Mouse (Mus musculus): Measurements from ENCODE around the gene Plscr4.

The Plscr4 gene

DNA sequence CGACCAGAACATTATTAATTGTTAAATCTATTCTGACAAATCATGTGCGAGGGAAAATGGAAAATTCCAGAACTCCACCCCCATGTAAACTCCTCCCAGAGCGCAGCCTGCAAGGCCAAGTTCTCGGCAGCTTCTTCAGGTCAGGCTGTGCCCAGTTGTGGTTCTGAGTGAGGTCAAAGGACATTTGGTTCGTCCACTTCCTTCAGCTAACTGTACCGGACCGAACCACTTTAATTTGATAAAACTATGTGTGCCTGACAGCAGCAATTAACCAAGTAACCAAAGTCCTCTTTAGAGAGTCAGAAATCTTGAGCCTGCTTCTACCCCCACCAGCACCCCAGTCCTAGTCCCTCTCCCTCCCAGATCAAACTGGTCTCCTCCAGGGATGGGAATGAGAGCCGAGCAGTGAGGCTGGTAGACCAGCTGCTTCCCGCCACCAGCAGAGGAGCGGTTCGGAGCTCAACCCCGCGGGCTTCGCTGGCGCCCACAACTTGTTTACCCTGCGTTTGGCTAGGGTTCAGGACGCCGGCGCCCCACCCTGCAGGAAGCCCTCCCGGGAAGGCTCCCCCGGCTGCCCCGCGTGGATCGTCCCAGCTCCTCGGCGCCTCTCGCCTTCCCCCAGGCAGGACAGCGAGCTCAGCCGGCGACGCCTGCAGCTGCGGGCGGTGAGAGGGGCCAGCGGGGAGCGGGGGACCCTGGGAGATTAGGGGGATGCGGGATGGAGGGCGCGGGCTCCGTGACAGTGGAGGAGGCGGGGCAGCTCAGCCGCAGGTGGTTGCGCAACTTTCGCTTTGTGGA, at the start of gene Plscr4:
Plscr4 (plus strand) TSS at position 113 of the 798 bp plus-strand sequence.
- DNase-seq (ENCODE audit: low spot score in 2 of 2) = peak; percentile 63 to 69

DNA sequence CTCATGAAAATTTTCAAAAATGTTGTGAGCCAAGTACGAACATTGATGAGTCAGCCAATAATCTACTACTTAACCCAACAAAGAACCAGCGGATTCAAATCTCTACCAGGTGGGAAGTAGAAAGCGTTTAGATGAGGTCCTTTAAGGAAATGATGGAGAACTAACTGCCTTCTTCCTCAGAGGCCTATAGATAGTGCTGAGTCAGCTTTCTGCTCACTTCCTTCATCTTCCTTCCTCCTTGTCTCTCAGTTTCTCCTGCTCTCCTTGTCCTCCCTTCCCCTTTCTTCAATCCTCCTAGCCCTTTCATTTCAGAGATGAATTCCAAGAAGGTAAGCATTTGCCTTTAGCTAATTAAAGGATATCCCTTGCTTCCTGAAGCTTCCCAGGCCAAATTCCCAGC, 46.9 kb upstream of the Plscr4 start:
- no peak for DNase-seq (ENCODE audit: low spot score in 2 of 2)

DNA sequence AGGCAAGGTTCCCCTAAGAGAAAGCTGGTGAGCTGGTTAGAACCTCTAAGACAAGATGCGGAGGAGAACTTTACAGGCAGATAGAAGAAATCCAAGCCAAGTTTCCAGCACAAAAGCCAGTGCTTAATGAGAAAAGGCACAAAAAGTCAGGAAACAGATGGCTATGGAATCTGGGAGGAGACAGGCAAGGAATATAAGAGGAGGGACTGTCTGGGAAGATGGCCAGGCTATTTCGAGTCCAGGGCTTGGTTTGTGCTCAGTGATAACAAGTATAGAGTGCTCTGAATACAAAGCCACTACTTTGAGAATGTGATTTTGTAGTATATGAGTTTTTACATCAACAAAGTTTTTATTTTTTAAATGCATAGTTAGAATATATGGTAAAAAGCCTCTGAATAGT, 45.1 kb upstream of the Plscr4 start:
- DNase-seq (ENCODE audit: low spot score in 2 of 2) = peak in 1 of 2 experiments; percentile 6

DNA sequence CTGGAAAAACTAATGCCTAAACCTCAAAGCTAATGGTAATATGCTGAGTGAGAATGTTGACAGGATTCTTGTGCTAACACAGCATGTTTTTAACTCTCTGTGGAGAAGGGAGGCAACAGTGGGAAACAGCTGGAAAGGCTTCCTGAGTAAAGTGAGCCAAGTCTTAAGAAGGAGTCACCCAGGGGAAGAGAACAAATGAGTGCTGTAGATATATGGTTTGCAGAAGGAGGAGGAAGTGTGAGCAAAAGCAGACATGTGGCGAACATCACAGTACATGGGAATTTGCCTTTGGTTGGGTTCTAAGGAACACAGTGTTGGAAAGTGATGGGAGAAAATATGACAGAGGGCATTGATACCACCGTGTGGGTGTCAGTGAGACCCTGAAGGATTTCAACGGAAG, 43.5 kb upstream of the Plscr4 start:
- no peak for DNase-seq (ENCODE audit: low spot score in 2 of 2)

DNA sequence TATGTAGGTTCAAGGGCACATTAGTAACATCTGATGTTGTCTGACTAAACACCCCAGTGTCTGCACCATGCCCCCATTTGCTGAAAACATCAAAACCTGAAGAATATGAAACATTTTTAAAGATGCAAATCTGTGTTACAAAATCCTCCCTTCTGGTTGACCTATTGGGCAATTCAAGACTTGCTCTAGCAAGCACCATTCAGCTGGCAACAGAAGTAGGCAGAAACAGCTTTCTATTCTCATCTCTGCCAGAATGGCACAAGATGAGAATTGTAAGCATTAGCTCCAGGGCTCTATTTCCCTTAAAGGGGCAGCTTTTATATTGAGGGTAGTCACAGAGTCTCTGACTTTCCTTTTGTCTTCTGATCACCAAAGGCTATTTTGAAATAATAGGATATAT, 19.4 kb upstream of the Plscr4 start:
- no peak for DNase-seq (ENCODE audit: low spot score in 2 of 2)

DNA sequence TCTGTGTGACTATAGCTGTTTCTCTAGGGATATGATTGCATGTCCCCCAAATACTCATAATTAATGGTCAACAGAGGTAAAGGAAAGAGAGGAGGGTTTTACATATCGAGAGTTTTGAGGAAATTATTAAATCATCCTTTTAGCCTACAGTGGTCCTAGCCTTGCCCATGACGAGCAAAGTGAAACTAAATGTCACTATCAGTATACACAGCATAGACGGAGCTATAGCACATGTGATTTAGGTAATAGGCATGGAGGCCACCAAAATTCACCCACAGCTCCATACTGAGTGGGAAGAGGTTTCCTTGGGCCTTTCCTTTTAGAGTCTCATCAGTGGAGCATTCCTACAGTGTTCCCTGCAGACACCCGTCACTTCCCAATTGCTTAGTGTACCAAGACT, 15.7 kb upstream of the Plscr4 start:
- DNase-seq (ENCODE audit: low spot score in 2 of 2) = no peak

DNA sequence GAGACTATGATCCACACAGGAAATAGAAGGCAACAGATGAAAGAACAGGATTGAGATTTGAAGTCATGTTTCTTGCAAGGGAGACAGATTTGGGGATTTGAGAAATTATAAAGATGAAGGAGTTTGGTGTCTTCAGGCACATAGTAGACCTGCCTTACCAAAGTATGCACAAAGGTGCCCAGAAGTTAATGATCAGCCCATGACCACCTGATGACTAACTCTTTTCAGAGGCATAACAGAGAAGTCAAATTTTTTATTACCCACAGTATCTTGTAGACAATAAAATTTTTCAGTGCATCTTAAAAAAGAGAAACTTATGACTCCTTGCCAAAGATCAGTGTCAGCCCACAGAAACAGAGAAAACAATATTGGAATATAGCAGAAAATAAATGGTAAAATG, 12.6 kb upstream of the Plscr4 start:
- no peak for DNase-seq (ENCODE audit: low spot score in 2 of 2)

DNA sequence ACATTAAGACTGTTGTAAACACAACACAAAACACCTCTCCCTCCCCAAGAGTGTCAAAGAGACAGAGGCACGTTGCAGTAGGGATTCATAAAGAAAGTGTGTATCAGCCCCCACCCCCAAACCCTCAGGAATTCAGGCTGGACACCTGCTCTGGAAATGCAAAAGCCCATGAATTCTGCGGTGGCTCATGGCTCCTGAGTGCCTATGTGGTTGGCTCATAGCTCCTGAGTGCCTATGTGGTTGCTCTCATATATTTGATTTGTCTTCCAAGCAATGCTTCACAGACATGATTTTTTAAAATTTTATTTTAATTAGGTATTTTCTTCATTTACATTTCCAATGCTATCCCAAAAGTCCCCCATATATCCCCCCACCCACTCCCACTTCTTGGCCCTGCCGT, 568 bp upstream of the Plscr4 start:
- DNase-seq (ENCODE audit: low spot score in 2 of 2) = no peak

DNA sequence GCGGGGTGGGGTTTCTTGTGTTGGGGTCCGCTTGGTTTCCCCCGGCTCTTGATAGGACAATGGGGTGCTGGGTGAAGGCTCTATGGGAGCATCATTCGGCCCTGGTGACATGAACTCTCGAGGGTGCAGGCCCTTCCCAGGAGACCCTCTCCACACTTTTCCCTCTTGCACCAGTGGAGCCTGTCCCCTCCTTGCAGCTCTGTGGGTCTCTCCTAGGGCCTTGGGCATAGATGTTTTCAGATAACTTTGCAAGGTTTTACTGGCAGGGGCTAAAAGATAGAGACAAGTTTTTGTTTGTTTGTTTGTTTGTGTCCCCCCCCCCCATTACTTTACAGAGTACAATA, 858 bp downstream of the Plscr4 start:
- no peak for DNase-seq (ENCODE audit: low spot score in 2 of 2)

DNA sequence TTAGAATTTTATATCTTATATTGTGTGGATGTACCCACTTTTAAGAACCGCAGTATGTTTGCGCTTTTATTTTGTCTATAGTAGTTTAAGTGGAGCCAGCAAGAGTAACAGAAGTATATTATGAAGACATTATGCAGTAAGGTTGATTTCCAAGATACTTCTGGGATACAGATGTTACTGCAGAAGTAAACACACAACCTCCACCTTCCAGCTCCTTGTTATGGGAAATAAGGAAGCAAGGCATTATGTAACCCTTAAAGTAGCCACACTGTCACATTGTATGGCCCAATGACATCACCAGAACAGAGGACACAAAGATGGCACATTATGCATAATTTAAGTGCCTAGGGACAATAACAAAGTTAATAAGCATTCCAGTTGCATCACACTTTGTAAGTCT, 1.2 kb downstream of the Plscr4 start:
- no peak for DNase-seq (ENCODE audit: low spot score in 2 of 2)

DNA sequence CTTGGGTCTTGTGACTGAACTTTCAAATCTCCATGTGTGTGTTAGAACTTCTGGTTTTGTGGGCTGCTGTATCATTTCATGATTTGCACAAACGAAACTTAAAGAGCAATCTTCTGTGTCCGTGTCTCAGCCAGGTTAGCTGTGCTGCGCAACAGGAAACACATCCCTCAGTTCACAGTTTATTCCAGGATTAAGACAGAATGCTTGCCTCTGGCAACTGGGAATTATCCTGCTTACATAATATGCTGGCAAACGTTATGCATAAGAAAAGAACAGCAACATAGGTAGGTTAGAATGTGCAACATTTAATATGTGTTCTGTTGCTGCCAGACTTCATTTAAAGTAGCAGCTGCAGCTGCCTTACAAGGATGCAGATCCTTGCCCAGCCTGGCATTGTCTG, 10.6 kb downstream of the Plscr4 start:
- no peak for DNase-seq (ENCODE audit: low spot score in 2 of 2)

DNA sequence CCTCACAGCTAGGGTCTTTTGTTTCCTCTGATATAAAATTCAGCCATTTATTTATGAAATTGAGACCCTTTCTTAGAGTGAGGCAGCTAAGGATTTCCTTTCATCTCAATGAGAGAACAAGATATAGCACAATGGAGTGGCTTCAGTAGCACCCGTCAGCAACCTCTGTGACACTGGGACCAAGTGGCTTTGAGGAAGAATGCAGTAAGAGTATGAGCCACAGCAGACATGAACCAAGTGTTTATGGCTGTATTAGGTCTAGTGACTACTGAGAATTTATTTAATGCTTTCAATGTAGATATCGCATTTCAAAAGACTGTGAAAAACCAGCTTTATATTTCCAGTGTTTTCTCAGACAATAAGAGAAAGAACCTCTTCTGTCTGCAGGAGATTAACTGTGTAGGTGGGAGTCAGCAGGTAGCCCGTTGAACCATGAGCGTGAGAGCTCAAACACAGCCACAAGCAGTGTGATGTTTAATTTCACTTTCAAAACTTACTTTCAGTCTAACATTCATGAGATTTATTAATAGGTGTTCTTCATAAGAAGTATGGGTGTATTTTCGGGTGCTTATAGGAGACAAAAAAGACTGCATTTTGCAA, 15.2 kb downstream of the Plscr4 start:
- DNase-seq (ENCODE audit: low spot score in 2 of 2) = no peak

DNA sequence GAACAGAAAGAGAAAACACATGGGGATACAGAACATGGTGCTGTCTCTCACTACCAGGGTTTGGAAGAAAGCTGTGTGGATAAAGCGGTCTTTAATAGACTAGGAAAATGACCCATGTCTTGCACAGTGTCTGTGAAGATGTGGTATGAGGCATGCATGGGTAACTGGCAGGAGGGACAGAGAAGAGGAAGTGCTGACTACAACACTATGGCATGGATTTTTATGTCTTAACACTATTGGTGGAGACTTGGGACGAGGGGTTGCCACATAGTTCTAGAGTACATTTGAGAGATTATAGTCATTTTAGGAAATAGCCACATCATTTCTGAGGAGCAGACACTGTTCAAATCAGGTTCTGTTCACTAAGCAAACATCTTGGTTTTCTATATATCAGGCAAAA, 16.0 kb downstream of the Plscr4 start:
- no peak for DNase-seq (ENCODE audit: low spot score in 2 of 2)

DNA sequence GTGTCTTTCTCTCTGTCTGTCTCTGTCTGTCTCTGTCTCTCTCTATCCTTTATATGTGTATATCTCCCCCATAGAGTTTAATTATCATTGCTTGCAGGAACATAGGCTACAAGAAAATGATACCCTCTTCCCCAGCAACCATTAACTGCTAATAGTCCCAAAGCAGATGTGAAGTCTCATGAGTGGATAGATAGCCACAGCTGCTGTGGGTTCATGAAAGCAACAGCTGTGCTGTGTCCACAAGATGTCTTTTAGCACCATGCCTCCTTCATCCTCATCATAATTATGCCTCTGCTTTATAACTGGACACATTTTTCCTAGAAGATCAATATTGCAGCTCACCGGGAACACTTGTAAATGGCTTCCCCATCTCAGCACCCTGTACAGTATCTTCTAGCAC, 17.1 kb downstream of the Plscr4 start:
- no peak for DNase-seq (ENCODE audit: low spot score in 2 of 2)

DNA sequence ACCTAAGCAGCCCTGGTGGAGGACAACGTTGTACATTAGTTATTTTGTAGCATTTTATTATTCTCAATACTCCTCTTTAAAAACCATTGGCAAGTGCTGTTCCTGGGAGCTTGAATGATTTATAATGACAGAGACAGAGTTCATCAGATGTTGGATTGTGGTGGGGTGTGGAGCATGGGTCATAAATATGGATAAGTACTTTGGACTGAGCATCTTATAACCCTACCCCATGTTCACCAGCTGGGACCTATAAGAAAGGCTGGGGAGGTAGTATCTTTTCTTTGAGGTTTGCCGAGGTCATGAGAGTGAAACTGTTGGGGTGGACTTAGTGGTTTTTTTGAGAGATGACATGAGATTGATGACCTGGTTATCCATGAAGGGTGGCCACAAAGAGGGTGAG, 24.5 kb downstream of the Plscr4 start:
- DNase-seq (ENCODE audit: low spot score in 2 of 2) = no peak

DNA sequence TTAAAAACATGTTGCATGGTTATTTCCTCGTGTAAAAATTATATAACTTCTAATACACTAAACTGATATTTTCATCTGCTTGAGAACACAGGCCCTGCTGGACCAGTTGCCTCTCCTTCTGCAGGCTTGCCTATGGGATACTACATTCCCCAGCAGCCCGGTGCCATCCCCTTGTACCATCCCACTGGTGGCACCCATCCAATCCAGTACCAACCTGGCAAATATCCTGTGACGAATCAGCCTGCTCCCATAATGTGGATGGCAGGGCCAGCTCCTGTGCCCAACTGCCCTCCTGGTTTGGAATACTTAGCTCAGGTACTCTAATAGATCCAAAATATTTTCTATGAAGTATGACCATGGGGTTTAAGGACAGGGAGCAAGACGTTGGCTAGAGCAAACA, 25.4 kb downstream of the Plscr4 start:
- DNase-seq (ENCODE audit: low spot score in 2 of 2) = no peak

DNA sequence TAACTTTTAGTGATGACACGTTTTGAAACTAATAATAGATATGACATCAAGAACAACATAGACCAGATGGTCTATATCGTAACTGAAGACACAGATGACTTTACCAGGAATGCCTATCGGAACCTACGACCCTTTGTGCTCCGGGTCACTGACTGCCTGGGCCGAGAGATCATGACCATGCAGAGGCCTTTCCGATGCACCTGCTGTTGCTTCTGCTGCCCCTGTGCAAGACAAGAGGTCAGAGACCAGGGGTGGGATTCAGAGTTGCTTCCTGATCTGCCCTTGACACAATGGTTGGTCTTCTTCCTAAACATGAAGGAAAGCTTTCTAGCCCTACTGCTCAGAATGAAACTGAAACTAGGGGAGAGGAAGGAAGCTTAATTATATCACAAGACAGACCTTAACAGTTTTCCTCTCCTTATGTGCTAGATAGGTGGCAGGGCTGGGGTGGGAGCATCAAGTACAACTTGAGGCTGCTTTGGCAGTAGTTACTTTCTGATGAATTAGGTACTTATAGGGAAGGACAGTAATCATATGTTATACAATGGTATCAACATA, 27.6 kb downstream of the Plscr4 start:
- DNase-seq (ENCODE audit: low spot score in 2 of 2) = no peak

DNA sequence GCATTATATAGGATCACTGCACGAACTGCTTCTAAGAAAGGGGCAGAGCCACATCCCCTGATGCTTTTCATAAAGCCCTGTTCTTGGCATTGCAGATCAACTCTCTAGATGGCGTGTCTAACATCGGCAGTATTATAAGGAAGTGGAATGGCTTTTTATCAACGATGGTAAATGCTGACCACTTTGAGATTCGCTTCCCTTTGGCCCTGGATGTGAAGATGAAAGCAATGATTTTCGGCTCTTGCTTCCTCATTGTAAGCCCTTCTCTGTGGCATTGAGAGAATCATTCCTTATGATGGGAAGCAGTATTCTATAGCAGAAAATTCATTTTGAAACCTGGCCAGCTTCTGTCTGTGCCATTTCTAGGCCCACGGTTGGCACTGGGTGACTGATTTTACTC, 32.7 kb downstream of the Plscr4 start:
- no peak for DNase-seq (ENCODE audit: low spot score in 2 of 2)

DNA sequence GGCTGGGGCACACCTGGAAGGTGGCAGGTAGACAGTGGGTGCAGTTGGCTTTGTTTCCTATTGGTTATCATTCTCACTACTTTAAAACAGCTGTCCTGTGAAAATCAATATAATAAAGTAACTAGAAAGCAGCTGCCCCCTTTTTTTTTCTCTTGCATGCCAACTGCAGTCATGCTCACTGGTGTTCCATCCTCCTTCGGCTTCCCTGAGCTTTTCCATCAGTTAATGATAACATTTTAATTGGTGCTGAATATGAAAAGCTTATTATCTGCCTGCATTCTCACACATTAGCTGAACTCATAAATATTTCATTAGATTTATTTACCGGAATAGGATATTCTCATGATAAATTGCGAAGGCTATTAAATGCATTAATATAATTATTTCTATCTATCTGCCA, 33.1 kb downstream of the Plscr4 start:
- DNase-seq (ENCODE audit: low spot score in 2 of 2) = no peak

DNA sequence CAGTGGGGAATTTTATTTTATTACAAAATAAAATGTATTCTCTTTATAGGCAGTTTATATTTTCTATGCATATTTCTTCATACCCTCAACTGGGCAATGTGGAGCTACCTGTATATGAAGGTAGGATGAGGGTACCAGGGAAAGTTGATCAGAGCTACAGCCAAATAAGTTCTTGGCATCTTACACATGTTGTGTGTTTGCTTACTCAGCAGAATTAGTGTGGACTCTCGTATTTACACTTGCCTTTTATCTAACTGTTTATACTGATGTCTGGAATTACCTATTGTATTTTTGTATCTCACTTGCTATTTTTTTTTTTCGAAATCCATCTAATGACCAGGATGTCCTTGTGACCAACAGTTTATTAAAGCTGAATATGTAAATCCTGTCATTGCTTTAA, 34.1 kb downstream of the Plscr4 start:
- DNase-seq (ENCODE audit: low spot score in 2 of 2) = no peak

DNA sequence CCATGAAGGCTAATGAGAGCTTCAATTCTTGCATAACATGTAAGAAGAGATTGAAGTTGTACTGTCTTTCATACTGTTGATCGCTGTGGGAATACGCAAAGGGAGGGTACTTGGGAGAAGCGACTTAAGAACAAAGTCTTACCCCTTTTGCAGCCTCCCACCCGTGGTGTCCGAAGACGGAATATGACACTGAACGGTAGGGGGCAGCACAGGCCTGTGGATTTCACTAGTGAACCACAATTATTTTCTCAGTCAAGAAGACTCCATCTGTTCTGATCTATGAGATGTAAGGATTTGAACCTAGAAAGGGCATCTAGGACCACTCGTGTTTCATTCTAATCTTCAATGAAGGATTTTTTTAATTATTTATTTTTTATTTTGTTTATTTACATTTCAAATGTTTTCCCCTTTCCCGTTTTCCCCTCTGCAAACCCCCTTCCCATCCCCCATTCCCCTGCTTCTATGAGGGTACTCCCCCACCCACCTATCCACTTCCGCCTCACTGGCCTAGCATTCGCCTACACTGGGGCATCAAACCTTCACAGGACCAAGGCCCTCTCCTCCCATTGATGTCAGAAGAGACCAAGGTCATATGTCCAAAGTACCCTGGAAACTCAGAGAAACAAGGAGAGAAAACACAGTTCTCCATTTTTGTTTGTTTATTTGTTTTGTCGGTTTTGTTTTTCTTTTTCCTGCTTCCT, 42.7 kb downstream of the Plscr4 start:
- DNase-seq (ENCODE audit: low spot score in 2 of 2) = peak; percentile 66 to 78

DNA sequence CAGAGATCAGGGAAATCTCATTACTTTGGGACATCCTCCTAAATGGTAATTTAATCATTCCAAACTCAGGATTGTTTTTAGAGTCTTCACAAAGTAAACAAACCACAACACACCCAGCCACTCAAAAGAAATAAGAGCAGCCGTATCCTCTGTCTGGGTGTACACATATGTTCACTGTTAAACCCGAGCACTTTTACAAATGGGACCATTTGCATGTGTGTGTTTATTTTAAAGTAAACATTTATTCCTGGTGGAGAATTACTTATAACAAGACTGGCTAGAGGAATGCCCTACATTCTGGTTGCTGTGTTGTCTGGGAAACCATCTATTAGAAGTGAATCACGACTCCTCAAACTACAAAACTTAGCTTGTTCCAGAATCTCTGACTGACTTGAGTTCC, 47.1 kb downstream of the Plscr4 start:
- DNase-seq (ENCODE audit: low spot score in 2 of 2) = no peak

DNA sequence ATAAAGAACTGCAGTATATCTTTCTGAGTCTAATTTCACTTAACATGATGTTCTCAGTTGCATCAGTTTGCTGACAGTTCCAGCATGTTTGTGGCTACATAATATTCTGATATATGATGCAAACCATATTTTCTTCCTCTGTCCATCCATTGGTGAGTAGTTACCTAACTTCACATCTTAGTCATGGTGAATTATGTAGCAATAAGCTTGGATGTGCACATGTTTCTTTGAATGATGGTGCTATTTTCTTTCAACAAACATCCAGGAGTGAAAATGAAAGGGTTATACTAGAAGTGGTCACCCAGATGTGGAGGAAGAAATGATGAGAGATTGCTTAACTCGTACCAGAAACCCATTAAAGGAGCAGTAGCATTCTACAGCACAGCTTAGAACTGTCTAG, 47.7 kb downstream of the Plscr4 start:
- DNase-seq (ENCODE audit: low spot score in 2 of 2) = no peak
